Mouse (Mus musculus) cerebellum, adult 11 months (tissue): ENCODE measurements around the gene Adamts12.

Experiments used
- DNase-seq: peaks from one replicate; pipeline ENCODE4 v3.0.0; 2022

The Adamts12 gene

DNA sequence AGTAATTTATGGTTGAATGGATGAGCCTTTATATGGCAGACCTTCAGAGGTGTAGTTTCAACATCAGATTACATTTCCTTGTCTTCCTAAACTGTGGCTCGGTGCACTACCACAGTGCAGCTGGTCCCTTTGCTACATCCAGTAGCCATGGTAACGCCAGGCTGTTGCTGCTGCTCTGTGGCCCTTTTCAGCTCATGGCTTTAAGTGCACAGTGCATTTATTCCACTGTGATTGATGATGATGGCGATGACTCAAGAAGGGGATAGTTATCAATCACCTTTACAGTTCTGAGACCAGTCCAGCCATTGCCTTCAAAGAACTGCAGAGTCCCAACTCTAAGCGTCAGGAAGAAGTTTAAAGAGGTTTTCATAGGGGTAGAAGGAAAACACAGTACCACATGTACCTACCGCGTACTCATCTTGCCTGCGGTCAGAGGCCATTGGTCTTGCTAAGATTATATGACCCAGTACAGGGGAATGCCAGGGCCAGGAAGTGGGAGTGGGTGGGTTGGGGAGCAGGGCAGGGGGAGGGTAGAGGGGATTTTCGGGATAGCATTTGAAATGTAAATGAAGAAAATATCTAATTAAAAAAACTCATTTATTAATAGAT lies 18.5 kb downstream of the Adamts12 start:
- DNase-seq: no peak

DNA sequence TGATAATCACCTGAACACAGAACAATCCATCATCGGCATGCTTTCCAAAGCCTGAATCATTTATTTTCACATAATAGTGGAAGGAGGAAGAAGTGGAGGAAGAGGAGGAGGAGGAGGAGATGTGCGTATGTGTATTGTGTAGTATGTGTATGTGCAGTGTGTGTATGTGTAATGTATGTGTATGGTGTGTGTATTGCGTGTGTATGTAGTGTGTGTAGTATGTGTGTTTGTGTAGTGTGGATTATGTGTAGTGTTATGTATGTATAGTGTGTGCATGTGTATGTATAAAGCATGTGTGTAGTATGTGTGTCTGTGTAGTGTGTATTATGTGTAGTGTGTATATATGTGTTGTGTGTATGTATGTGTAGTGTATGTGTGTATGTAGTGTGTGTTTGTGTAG lies 19.1 kb downstream of the Adamts12 start:
- no peak for DNase-seq

DNA sequence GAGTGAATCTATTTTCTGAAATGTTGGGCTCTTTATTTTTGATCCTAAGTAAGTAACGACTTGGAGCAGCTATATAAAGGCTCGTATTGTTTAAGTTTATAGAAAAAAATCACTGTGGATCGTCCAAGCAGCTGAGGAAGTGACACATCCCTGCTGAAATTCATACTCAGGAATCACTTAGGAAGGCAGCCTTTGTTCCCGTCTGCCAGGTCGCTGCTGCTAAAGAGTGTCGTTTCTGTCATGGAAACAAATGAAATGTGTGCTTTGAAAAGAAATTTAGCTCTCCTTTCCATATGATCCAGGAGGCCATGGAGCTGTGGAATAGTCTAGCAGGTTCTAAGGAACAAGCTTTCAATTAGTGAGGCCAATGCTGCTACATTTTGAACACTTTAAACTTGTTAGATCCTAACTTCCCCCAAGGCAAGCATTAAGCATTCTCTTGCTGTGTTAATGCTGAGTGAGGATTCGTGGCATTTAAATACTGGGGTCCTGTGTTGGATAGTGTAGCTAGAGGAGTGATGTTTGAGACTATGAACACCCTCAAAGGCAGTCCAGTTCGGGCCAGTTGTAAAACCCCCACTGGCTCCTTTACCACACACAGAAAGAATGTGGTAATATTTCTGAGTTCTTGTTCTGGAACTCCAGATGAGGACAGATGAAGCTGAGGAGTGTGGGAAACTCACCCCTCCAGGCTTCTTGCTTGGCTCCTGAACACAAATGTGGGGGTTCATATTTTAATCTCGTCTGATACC lies 19.8 kb downstream of the Adamts12 start:
- DNase-seq: no peak

DNA sequence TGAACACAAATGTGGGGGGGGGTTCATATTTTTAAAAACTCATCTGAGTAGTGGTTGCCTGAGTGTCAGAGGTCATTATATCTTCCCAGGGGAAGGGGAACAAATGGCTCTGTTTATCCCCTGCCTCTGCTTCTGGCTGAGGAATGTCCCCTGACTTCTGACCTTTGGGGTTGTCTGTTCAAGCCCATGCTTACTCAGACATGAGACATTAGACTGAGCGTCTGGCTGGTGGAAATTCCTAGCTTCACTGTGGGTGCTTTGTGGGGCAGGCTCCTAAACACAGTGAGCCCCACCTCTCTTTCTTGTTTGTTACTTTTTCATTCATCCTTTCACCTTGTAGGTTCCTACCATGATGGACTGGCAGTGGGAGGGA lies 20.4 kb downstream of the Adamts12 start:
- DNase-seq: no peak

DNA sequence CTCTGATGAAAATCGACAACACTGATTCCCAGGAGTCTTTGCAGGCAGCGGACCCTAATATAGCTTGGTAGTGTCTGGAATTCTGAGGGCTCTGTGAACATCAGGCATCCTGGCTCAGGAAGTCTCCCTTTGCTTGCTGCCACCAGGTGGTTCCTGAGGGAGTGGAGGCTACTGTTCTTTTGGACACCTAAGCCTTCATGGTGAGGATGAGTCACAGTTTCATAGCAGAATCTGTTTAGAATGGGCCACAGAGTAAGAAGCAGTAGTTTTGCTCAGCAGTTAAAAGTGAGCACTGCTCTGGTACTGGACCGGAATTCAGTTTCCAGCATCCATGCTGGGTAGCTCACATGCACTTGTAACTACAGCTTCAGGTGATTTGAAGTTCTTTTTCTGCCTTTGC lies 24.9 kb downstream of the Adamts12 start:
- no peak for DNase-seq

DNA sequence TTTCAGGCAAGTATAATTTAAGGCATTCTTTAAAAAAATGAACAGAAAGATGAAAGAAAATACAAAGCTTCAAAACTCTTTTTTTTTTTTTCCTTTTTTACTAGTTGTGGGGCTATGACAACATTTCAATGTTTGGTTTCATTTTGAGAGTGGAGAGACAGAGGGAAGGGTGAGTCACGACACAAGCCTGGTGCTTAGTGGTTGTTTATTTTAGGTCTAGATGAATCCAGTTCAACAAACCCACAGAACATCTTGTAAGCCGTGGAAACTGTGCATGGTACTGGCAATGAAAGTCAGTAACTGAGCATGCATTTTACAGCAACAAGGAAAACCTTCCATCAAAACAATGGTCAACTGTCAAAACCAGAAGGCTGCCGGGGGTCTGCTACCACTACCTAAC lies 31.0 kb downstream of the Adamts12 start:
- DNase-seq: no peak

DNA sequence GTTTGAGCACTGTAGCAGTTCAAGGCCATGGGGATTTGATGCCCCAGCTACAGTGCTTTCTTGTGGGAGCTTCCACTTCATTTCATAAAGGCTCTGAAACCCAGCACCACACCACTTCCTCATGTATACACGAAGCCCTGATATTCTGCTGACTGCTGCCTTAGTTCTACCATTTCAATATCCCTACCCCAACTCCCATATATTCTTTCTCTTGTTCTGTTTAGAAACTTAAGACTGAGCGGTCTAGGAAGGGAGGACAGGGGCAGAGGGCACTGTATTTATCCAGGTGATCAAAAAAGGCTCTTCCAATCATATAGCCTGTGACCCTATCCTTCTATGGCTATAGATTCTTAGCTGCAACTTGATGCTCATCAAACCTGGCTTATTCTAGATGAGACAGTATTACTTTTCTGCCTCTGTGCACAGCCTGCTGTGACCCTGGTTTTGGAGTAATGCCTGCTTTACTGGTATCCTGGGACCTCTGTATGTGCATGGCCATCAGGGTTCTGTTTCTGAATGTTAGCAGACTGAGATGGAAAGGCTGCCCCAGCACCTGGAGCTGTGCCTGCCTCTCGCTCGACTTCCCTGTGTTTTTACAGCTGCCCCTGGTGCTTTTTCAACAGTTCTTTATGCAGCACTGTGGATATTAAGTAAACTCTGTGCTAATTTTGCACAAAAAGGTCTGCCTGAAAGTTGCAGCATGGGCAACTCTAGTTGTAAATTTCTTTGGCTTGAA lies 33.5 kb downstream of the Adamts12 start:
- no peak for DNase-seq

DNA sequence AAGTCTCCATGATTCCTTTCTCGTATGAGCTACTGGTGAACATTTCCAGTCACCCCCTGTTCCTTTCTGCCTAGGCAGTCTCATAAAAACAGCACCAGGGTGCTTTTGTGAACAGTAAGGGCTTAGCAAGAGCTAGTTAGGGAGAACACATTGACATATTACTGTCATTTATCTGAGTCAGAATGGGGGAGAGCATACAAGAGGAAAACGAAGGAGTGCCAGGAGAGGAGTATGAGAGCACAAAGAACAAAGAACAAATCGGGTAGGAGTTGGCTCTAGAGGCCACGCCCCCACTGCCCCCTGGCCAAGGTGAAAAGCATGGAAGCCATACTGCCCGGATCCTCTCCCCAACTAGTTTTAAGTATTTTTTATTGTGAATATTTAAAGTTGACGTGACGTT lies 34.4 kb downstream of the Adamts12 start:
- no peak for DNase-seq

DNA sequence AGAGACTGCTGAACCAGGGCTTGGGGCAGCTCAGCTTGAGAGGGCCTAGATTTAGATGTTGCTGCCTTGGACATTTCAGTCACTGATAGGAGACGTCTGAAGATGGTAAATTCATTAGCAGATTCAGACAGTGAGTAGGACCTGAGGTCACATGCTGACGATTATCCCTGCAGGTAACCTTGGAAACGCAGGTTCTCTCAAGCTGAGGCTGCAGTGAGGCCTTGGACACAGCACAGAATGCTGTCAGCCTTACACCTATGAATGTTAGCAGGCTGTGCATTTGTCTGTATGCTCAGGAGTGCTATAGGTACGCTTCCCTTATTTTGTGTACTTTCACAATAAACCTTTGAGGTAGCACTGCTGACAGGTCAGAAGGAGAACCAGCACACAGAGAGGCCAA lies 36.3 kb downstream of the Adamts12 start:
- DNase-seq: no peak

DNA sequence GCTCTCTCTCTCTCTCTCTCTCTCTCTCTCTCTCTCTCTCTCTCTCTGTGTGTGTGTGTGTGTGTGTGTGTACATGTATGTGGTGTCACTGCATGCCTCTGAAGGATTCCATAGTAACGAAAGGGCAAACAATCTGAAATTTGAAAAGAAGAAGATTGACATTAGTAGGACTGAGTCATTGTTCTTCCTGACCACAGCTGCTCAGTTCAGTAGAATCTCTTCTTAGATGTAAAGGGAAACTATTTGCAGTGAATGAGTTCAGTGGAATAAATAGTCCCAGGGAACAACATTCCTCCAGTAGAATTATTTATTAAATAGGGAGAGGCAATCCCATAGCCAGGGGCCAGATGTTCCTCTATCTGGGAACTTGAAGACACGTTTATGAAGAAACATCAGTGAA lies 40.5 kb downstream of the Adamts12 start:
- no peak for DNase-seq

DNA sequence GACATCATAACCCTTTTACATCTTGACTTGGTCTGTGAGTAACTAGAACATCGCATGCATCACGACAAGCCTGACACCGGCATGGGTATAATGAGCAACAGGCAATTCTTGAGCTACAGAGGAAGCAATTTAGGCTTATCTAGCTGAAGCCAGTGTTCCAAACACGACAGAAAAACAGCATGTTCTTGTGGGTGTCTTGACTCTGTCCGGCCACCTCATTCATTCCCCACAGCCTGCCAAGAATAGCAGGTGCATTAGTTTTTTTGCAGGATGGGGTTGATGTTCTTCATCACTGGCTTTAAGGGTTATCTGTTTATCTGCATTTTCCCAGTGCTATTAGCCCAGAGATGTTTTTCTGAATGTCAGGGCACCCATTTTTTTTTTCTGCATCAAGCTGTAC lies 42.8 kb downstream of the Adamts12 start:
- DNase-seq: no peak

DNA sequence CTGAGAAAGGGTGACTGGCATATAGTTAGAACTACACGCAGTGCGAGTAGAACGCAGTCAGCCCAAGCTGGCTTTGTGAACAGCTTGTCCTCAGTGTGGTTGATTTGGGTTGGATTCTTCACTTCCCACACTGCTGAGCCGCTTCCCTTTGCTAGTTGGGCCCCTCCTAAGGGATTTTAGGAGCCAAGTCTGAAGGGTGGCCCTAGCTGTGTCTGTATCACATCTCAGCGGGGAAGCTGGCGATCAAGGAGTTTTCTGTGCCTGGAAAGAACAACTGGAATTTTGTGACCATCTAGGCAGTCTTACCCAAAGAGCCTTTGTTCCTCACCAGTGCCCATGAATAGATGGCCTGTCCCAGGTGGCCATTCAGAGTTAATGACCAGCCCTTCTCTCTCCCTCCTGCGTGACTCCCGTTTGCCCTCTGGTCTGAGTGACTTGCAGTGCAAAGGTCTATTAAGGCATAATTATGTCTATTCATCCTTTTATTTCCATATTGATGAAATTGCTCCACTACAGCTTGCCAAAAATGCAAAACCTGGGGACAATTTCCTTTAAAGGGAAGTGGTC lies 50.1 kb downstream of the Adamts12 start:
- DNase-seq: no peak

DNA sequence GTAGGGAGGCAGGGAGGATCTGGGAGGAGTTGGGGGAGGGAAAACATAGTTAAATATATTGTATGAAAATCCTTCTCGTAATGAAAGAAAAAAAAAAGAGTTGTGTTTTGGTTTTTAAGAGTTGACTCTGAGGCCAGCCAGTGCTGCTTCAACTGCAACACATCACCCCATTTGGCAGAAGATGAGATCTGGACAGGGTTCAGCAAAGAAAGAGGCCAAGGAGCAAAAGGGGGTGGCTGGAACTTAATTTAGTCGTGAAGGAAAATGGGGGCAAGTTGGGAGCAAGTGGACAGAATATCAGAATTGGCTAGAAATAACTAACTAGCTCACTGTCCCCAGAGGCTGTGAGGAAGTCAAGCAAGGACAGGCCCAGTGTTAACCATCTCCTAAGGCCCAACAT lies 51.7 kb downstream of the Adamts12 start:
- DNase-seq: no peak

DNA sequence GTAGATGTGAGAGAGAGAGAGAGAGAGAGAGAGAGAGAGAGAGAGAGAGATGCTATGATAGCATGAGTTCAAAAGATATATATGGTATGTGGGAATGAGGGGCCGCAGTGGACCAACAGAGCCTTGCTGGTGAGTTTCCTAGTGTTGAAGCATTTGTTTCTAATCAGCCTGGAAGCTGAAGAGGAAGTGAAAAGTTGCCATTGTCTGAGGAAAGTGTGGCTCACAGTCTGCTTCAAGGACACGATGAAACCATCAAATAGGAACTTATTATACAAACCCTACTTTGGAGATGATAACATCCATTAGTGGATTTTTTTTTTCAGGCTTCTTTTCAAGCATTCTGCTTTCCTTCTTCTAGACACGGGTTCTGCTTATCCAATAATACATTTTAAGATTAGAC lies 52.3 kb downstream of the Adamts12 start:
- no peak for DNase-seq

DNA sequence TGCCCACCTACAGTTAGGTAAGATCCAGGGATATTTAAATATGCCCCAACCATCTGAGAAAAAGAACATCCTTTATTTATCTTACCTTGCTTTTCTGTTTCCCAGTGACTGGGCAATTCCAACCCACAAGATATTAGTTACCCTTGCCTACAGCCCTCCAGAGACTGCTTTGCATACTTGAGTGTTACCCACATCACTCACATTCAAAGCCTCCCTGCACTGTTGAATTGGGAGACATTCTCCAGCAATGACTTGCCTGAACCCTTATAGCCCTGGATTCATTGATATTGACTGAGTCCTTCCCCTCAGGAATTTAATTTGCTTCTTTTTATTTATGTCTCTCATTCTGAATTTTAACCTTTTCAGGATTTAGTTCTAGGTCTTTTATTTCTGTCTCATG lies 53.8 kb downstream of the Adamts12 start:
- no peak for DNase-seq

DNA sequence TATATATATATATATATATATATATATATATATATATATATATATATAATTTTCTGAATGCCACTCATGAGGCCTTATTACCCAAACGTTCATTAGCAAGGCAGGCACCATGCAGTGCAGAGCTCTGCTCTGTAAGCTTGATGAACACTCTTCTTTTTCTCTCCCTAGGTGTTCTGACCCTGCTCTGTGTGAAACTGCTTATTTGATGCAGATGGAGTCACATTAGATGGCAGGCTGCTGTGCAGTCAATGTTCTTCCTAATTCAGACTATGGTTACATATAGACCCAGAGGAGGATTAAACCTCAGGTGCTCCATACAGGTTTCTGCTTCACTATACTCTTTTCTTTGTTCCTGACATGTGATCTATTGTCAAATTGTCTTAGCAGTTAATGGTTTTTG lies 57.1 kb downstream of the Adamts12 start:
- DNase-seq: no peak

DNA sequence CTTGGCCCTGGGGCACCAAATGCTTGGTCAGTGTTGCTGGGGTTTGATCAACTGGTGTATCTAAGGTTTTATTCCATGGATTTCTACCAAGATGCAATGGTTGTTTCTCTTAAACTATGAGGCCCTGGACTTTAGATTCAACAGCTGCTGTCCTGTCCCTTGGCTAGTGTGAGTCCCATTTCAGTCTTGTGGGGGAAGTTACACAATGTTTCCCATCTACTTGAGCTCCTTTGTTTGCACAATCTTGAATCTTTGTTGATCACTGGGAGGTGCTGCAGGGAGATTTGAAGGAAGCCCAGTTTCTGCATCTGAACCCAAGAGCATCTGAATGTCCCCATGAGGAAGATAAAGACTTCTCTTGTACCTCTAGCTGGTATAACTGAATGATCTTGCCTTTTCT lies 60.8 kb downstream of the Adamts12 start:
- DNase-seq: no peak

DNA sequence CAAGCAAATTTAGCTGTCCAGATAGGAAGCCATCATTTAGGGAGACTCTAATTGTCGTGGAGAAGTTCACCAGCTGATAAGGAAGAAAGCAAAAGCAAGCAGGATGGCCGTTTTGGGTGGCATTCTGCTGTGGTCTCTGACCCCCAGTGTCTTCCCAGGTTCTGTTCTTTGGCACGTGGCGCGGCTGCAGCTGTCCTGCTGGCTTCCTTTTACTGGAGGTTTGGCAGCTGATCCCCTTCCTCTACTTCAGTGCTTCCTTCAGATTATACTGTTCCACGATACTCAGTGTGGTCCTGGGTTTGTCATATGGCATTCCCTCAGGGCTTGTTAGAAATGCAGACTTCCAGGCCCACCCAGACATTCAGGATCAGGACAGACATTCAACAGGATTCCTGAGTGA lies 63.9 kb downstream of the Adamts12 start:
- DNase-seq: no peak

DNA sequence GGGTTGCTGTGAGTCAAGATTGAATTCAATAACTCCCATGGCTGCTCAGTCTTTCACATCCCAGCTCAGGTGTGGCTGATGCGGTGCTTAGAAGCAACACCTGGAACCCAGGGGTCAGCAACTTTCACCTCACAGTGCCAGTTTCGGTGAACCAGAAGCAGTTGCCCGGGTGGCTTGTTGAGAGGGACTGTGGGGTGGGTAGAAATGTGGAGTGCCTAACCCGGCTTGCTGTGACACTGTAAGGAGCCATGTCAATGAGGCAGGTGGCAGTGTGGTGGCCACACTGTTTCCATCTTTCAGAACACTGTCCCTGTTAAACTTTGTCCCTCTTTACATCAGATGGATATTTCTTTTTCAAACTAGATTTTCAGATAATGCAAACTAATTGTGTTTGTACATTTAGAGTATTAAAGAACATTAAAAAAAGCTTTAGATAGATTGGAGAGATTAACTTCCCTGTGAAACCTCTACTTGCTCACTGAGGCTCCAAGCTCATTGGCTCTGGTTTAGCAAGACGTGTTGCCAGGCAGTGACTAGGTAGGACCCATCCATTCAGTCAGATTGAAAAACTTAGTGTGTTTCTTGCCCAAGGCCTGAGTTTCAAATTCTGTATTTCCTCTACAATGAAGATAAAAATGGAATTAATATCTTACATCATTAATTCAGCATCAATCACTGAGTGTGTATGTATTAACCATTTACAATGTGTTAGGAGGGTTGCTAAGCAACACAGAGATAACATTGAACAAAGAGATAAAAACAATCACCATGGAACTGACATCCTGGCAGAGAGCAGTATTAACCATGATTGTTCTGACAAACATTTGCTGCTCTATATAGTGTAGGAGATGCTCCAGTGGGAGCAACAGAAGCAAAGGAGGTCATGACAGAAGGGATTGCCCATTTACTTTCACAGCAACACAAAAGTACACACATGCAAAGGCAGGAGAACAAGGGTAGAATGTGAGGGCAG lies 68.3 kb downstream of the Adamts12 start:
- no peak for DNase-seq

DNA sequence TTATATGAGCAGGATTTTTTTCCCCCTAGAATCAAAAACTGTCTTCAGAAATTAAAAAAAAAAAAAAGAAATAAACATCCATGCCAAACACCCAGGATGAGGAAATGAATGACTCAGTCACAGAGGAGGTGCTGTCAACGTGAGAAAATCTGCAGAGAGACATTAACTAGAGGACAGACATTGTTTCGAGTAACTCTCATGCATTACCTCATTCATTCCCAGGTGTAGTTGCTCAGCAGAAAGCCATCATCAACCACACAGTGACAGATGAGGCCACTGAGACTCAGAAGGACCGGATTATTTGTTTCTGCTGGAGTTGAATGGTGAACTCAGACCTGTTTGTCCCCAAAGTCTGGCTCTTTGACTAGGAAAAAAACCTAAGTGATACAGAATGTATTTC lies 81.0 kb downstream of the Adamts12 start:
- DNase-seq: no peak

DNA sequence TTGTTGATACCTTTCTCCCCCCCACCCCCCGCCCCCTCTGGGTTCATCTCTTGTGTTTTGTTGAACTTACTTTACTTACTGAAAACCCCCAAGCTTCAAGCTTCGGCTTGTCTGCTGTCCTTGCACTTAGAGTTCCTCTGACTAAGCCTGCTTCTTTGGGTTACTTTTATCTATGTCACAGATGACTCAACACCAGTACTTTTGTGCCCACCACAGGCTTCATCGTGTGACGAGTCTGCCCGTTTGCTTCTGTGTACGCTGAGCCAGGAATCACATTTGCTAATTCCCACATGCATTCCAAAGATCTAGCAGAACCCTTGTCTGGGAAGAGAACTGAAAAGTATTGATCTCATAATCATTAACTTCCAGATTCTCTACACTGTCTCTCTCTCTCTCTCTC lies 94.8 kb downstream of the Adamts12 start:
- DNase-seq: no peak

DNA sequence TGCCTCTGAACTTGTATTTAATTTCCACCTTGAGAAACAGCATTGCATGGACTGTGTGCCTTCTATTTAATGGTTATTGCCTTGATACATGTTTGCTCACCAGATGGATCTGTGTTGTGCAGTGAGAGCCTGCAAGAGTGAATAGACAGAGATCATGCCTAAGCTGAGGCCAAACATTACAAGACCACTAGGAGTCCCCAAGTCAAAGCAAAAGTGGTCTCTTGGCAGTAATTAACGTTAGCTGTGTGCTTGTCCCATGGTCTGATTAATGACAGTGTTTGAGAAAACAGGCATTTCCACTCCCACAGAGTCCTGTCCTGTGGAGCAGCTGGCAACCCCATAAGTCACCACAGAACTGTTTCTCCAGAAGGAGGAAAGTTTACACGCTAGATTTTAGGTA lies 96.2 kb downstream of the Adamts12 start:
- no peak for DNase-seq

DNA sequence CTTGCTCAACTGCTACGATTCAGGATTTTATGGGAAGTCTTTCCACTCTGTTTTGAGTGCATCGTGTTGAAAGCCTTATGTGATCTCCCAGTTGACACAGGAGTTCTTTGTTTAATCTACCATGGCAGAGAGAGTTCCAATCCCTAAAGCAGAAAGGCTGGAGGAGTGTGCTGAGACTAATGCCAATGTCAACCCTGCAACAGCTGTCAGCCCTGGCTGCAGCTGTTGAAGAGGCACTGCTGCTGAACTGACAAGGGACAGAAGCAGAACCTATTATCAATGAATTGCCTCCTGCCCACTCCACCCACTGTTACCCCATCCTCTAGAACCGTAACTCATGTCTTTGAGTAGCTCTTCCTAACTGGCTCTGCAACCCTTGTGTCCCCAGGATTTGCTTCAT lies 101.3 kb downstream of the Adamts12 start:
- DNase-seq: no peak
